Mouse (Mus musculus): ENCODE data around the gene Anks1.
"Not testable (repeated sequence)": the region's sequence is repeated elsewhere in the genome, so short reads cannot be mapped to it uniquely, and the experiment has no call there.

Gene Anks1

DNA sequence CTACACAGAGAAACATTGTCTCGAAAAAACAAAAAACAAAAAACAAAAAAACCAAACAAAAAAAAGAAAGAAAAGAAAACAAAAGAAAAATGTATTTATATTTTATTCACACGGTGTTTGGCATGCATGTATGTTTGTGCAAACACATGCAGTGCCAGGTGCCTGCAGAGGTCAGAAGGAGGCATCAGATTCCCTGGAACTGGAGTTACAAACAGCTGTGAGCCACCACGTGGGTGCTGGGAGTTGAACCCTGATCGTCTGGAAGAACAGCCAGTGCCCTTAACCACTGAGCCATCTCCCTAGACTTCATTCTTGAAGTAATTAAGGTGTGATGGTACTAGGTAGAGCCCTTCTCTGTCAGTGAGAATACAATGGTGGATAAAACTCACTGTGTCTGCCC lies 57.0 kb downstream of the Anks1 start:
- no peak for DNase-seq (ENCODE audit: low read depth, low spot score)

DNA sequence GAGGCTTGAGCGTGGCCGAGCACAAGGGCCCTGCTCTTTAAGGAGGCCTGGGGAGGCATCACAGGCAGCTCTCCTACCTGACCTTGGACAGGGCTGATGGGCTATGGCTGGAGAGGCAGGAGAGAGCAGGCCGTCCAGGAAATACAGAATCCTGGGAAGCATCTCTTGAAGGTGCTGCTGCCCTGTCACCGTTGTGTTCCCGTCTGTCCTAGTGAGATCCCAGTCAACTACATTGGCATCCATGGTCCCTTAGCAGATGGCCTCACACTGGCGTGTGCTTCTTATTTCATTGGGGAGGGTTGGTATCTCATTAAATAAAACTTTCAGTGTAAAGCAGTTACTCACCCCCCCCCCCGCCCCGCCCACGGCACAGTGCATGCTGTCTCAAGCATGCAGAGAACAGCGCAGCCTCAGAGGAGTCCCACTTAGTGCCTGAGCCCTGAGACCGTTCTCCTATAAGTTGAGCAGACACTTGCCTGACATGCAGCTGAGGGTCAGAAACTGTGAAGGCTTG lies 57.5 kb downstream of the Anks1 start:
- DNase-seq (ENCODE audit: low read depth, low spot score) = no peak

DNA sequence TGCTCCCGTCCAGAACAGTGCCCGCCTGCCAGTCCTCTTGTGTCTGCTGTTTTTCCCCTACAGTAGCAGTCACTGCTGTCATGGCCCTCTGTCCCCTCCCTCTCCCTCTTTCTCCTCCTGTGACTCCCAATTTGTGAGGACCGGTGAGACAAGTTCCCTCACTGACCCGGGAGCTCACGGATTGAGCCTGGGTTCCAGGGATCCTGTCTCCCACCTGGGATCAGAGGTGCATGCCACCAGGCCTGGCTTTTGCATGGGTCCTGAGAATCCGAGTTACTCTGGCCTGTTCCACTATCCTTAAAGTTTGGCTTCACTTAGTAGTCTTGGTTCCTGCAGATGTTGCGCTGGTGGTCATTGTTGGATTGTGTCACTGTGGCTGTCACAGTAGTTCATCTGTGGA lies 58.4 kb downstream of the Anks1 start:
- DNase-seq (ENCODE audit: low read depth, low spot score) = no peak

DNA sequence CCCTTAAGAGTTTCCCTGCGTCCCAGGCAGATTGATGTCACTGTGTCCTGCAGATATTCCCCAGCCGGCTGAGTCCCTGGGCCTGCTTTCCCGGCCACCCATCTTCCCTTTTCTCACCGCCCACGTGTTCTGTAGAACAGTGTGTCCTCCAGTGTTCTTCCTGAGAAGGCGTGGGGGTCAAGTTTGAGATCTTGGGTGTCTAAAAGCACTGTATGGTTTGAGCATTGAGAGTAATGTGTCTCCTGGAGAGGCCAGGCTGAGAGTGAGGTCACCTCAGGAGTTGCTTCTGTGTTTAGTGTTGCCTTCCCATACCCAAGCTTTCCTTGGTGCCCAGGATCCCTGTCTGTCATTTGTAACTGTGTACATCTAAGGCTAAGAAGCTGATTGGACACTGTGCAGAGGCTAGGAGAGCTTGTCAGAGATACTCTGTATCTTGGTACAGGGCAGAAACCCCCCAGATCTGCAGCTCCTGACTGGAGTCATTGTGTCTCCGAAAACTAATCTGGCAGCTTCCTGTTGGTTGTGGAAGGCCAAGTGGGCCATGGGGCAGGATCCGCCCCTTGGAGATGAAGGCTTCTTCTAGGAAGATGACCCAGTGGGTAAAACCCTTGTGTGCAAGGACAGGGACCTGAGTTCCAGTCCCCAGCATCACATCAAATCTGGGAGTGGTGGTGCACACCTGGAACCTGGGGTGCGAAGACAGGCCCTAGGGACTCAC lies 59.1 kb downstream of the Anks1 start:
- DNase-seq (ENCODE audit: low read depth, low spot score) = no peak

DNA sequence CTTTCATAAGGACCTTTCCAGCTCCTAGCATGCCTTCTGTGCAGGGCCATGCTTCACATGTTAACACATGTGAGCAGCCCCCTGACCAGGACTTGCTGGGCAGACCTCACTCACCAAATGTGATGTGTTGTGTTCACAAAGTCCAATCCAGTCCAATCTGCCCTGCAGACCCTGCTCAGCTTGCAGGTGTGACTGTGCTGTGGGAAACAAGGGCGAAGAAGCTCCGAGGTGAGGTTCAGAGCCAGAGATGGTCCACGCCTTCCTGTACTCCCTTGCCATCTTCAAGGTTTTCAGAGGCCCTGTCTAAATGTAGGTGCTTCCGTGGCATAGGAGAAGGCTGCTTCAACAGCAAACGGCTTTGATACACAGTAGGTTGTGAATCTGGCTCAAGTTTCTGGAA lies 59.8 kb downstream of the Anks1 start:
- DNase-seq (ENCODE audit: low read depth, low spot score) = no peak

DNA sequence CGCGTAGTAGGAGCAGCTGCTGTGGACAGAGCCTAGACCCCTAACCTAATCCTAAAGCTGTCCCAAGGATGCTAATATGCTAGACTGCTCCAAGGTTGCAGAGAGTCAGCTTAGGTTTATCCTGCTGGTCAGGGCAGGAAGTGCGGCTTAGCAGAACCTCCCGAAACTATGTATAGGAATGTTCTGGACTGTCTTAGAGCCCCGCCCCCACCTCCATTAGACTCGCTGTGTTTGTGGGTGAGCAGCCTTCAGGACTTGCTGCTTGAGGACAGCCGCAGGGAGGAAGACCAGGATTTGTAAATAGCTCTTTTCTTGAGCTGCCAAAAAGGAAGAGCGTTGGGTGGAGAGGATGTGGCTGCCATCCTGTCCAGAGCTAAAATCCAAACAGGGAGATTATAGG lies 60.3 kb downstream of the Anks1 start:
- DNase-seq (ENCODE audit: low read depth, low spot score) = no peak

DNA sequence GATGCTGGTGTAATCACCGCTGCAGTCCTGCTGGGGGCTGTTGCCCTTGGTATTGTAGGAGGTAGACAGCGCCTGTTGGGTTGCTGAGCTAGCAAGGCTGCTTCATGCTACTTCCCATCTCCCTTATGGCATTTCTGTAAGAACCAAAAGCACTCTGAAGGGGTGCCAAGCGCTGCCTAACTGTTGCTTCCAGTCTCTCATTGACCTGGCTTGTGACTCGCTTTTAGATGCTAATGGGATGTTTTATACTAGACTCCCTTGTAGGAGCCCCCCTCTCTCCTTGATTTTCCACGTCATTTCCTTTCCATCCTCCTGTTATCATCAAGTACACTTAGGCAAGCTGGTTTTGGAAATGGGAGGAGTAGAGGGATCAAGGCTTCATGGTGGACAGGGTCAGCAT lies 60.8 kb downstream of the Anks1 start:
- DNase-seq (ENCODE audit: low read depth, low spot score) = no peak

DNA sequence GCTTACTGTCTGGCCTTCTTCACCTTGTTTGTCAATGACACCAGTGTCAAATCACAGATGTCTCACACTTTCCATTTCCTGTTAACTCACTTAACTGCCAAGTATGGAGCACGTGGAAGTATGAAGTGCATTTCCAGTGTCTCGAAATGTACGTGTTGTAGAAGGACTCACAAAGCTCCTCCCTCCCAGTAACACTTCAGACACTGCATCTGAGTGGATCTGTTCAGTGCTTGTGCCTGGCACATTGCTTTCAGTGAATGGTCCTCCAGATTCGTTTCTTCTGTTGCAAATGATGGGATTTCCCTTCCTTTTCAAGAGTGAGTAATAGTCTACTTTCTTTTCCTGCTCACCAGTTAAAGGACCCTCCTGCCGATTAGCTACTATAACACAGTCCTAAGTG lies 61.2 kb downstream of the Anks1 start:
- DNase-seq (ENCODE audit: low read depth, low spot score) = no peak

DNA sequence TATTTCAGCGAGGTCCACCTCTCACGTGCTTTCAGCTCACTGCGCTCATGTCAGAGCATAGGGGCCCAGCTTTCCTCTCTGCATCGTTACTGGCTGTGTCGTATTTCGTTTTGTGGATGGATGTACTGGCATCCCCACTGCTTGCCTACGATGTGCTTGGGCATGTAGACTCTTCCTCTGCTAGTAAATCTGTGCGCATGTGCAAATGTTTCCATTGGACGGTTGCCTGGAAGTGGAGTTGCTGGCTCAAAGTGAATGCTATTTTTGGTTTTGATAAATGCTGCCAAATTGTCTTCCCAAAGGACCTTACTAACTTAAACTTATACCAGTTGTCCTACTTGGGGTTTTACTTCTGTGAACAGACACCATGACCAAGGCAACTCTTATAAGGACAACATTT lies 62.4 kb downstream of the Anks1 start:
- DNase-seq (ENCODE audit: low read depth, low spot score) = peak; percentile 63

DNA sequence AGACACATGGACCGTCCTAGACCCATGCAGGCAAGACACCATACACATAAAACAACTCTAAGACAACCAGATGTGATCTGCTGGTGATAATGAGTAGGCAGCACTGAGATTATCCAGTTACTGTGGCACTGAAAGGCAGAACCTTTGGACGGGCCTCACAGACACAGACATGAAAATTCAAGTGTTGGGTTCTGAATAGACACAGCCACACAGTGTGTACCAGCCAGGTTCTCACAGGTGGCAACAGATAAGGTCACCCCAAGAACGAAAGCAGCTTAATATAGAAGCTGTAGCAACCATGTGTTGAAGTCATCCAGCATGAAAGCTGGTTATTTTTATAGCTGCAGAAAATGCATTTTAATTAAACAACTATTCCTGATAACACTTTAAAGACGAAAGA lies 64.2 kb downstream of the Anks1 start:
- DNase-seq (ENCODE audit: low read depth, low spot score) = no peak

DNA sequence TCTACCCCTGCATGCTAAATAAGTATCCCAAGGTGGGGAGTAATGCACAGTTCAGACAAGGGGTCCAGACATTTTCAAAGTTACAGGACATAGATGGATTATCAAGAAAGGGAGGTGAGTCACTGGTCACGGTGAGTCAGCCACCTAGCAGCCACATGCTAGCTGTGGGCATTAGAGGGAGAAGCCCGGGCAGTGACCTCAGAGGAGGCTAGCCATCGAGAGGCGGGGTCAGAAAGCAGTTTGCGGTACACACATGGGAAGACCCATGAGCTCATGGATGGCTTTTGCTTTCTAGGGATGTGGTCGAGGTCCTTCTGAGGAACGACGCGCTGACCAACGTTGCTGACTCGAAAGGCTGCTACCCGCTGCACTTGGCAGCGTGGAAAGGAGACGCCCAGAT lies 67.2 kb downstream of the Anks1 start:
- no peak for DNase-seq (ENCODE audit: low read depth, low spot score)

DNA sequence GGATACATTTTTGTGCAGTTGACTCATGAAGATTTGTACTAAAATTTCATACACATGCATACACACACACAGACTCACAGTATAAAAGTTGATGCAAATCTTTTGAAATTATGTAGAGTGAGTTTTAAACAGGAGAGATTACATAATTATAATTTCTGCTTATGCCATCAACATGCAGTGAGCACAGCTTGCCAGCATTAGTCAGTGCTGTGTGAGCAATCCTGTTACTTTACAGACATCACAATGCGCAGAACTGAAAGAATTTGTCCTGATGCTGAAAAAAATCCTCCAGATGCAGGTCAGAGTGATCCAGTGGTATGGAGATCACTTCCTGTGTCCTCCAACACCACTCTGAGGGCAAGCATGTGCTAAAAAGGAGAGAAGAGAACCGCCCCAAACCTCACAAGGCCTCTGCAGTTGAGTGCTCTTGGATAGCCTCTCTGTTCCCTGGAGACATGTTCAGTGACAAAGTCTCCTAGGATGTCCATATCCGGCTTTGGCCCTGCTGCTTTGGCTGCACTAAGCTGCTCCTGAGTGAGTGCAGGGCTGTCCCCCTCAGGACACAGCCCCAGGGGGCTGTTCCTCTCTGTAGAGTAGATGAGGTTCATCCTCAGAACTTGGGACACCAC lies 68.0 kb downstream of the Anks1 start:
- DNase-seq (ENCODE audit: low read depth, low spot score) = no peak

DNA sequence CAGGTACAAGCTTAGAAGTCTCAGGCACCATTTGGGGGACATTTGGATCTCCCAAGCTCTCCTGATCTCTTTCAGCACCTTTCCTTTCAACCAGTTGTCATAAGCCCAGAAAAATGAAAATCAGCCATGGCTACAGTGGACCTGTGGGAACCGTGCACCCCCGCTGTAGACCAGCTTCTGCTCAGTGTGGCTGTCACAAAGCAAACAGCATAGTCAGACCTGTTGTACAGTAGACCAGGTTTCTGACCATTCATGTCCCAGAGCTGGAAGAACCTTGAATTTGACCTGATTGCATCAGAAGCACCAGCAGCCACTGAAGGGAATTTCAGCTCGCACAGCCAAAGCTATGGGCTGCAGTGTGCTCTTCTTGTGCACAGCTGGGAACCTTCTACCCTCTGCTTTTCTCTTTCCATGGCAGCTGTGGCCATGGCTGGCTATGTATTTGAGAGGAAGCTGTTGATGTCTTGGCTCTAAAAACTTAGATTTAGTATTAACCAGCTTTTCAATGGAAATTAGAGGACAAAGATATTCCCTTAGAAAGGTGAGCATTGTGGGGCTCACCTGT lies 71.4 kb downstream of the Anks1 start:
- DNase-seq (ENCODE audit: low read depth, low spot score) = no peak

DNA sequence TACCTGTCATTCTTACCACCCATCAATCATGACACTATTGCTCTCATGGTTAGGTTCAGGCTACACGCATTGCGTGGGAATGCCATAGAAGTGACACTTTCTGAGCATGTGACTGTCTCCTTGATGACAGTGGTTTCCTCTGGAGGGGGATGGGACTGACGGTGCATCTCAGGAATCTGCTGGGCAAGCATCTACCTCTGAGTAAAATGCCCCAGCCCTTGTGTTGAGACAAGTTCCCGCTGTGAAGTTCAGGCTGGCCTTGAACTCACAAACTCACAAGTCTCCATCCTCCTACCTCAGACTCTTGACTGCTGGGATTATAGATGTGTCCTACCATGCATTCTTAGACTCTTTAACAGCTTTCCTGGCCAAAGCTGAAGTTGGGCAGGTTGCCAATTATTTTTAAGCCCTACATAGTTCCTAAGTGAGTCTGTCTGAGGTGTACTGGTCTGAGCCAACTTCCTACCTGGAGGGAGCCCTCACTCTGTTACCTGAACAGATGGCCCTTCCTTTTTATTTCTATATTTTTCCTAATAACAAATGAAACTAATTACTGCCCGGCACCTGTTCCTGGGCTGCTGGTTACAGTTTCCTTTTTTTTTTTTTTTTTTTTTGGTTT lies 72.5 kb downstream of the Anks1 start:
- DNase-seq (ENCODE audit: low read depth, low spot score) = no peak

DNA sequence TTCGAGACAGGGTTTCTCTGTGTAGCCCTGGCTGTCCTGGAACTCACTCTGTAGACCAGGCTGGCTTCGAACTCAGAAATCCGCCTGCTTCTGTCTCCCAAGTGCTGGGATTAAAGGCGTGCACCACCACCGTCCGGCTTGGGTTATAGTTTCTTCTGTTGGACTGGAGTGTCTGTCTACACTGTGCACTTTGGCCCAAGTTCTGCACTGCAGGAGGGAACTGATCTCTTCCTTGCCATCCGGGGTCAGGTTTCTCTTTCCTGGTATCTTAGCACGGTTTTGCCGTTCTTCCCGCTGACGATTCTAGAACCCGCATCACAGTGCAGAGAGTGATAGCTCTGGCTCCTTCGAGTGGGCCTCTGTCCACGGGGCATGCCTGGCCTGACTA lies 73.0 kb downstream of the Anks1 start:
- DNase-seq (ENCODE audit: low read depth, low spot score) = not testable (repeated sequence)

DNA sequence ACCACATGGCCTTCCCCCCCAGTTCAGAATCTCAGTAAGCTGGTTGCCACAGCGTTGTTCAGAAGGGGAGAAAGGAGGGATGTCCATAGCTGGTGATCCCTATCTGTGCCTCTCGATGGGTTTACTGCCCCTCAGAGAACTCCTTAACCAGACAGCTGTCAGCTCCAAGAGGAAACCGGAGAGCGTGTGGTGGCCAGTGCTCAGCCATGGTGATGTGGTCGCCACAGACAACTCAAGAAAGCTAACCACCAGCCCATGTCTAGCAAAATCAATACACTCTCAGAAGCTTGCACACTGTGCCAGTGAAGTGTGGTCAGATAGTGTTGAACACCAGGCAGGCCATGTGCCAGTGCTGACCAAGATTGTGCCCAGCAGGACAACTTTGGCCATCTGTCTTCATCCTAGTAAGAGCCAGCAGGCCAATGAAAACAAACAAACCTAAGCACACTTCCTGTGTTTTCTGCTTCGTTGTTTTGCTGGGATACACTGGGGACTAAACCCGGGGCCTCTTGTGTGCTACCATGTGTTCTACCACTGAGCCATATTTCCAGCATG lies 73.7 kb downstream of the Anks1 start:
- no peak for DNase-seq (ENCODE audit: low read depth, low spot score)

DNA sequence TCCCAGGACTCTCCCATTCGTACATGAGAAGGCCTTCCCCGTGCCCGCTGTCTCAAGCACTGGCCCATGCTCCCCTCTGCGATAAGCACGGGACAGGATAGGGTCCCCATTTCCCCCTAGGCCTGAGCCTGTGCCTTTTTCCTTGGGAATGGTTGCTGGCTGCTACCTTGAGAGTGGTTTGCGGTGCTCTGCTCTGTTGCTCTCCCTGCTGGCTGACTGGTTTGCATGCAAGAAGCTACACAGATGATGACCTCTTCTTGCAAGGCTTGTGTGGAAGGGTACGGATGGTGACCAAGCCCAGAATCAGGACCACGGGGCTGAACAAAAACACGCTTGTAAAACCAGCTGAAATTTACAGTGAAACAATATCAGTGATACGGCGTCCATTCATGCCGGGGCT lies 75.3 kb downstream of the Anks1 start:
- no peak for DNase-seq (ENCODE audit: low read depth, low spot score)

DNA sequence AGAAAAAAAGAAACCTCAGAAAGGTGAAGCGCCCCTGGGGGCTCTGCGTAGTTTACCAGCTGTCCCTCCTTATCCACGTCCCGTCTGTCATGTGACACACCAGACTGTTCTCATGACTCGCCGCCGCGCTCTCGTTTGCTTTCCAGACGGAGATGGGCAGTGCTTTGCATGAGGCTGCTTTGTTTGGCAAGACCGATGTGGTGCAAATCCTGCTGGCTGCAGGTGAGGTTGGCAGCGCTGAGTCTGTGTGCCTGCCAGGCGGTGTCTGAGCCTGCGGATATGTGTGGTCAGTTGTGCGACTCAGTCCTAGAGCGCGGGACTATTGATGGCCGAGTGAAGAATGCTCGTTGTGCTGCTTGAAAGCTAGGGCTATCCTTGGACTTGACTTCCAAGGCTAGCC lies 77.0 kb downstream of the Anks1 start:
- no peak for DNase-seq (ENCODE audit: low read depth, low spot score)

DNA sequence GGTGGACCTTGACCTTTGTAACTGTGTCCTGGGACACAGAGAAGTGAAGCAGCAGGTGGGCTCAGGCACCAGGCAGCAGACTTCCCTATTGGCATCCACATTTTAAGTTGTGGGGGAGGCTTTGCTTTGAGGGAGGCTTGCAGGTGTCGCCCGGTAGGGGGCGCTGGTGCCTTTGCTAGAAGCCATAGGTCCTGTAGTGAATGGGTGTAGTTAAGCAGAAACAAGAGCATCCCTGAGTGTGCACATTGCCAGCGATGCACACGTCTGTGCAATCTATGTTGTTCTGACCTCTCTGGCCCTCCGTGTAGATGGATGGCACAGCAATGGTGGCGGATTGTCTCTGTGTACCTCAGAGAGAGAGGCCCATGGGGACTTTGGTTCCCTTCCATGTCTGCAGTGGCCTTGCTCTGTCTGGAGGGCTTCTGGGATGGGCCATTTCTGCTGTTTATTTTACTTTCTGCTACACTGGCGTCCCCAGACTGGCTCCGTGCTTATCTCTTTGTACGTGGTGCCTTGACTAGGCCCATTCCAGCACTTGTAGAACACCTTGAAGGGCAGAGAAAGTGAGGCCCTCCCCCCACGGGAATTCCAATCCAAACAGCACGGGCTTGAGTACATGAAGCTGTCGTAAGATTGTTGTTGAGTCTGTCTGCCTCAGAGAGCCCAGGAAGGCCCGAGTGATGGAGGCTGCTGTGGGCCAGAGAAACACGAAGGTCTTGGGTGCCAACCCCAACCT lies 80.9 kb downstream of the Anks1 start:
- no peak for DNase-seq (ENCODE audit: low read depth, low spot score)

DNA sequence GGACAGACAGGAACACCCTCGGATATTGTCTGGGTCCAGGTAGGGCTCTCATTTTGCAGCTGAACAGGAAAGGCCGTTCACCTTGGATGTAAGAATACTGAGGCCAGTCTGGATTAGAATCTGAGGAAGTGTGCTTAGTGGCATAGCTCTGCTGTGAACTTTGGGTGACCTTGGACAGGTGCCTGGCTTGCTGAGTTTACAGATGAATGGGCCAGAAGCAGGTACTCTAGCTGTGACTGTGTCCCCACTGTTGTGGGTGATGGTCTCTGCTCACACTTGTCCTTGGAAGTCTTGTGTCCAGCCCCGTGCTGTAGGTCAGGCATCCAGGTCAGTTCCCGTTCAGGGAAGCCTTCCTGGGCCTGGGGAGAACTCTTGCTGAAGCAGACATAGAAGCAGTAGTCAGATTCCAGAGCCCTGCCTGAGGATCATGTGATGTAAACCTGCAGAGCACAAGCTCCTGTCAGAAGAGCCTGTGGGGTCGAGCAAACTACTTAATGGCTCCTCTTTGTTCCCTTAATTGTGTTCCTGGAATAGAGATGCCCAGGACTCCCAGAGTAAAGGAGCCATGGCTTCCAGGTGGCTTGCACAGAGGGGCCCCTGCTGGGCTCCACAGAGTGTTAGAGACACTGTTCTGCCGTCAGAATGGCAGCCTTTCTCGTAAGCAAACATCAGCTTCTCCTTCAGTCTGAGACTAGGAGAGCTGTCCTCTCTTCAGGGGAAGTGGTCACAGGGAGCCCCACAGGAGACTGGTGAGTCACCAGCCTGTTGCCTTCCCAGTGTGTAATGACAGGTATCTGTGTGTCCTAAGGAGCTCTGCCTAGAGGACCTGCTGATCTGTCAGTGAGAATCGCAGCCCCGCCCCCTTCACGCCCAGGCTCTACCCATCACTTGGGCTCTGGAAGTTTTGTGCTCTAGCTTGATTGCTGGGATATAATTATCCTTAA lies 85.2 kb downstream of the Anks1 start:
- DNase-seq (ENCODE audit: low read depth, low spot score) = no peak

DNA sequence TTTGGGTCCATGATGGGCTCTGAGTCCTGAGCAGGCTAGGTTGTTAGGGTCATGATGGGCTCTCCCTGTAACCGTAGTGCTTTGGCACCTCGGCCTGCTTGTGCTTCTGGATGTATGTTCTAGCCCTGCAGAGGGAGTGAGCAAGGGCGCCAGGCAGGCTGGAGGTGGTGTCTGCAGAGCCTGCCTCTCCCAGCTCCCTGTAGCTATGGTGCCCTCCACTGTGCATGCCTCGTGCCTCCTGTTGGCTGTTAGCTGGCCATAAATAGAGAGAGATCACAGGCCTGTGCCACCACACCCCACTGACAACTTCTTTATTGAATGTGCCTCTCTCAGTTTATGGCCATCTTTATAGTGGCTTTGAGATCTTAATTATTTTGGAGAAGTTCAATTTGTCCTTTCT lies 87.2 kb downstream of the Anks1 start:
- no peak for DNase-seq (ENCODE audit: low read depth, low spot score)
